Mouse (Mus musculus) embryonic facial prominence, embryonic 12.5 days (tissue): ENCODE results near the gene Ccar1. TPM values are rescaled to one million over a fixed set of nuclear protein-coding genes. Genes with fewer than 3 reads are reported as not detected.

ENCODE experiments used
- ATAC-seq: fragments of 200-750 bp; cut with Nextera tagmentation; 2 replicates; pipeline ENCODE4 v1.8.0; 2017; ENCODE audit not compliant: insufficient number of reproducible peaks, insufficient read depth, low FRiP score, low TSS enrichment
- H3K27ac ChIP-seq: fragments of 300-500 bp; sonication (generic); 2 replicates; pipeline ENCODE4 v1.5.1; 2016; ENCODE audit warnings: mild to moderate bottlenecking
- H3K27me3 ChIP-seq: fragments of 300-500 bp; sonication (generic); 2 replicates; pipeline ENCODE4 v1.6.1; 2016; ENCODE audit warnings: mild to moderate bottlenecking, moderate library complexity
- H3K36me3 ChIP-seq: fragments of 300-500 bp; sonication (generic); 2 replicates; pipeline ENCODE4 v1.6.1; 2016; ENCODE audit warnings: mild to moderate bottlenecking
- H3K4me1 ChIP-seq: fragments of 300-500 bp; sonication (generic); 2 replicates; pipeline ENCODE4 v1.6.1; 2016
- H3K4me2 ChIP-seq: fragments of 300-500 bp; sonication (generic); replicated peaks from 2 replicates; pipeline ENCODE4 v1.6.1; 2016; ENCODE audit warnings: mild to moderate bottlenecking, moderate library complexity
- H3K4me3 ChIP-seq: fragments of 300-500 bp; sonication (generic); 2 replicates; pipeline ENCODE4 v1.5.1; 2016; ENCODE audit warnings: mild to moderate bottlenecking
- H3K9ac ChIP-seq: fragments of 300-500 bp; sonication (generic); 2 replicates; pipeline ENCODE4 v1.6.1; 2016; ENCODE audit warnings: mild to moderate bottlenecking, moderate library complexity
- H3K9me3 ChIP-seq: fragments of 300-500 bp; sonication (generic); 2 replicates; pipeline ENCODE4 v1.6.1; 2016; ENCODE audit warnings: mild to moderate bottlenecking, moderate library complexity
- WGBS: fragments of 180-500 bp; shearing (Covaris S2); methylation state at CpG from one replicate; pipeline ENCODE4 v1.1.7; 2016; 5-methylcytosine and 5-hydroxymethylcytosine counted together
- polyA plus RNA-seq: library from polyadenylated mRNA; unstranded; fragments of >200 nt; fragmentation: Nextera tagmentation; extraction: Ambion mirVana; gene quantifications from 2 replicates; pipeline ENCODE4 v1.2.1, GENCODE M21; 2016

Gene Ccar1
- polyA plus RNA-seq, result 142 and 146 TPM in 2 replicates

GRCm38 (mm10) chr10:62792177-62793090 is at the start of gene Ccar1:
Gene Ccar1, minus strand, starts transcription at chr10:62792286.
- Histone ChIP-seq H3K4me3 (peak within 1 kb of the TSS; percentile 89), H3K36me3 (peaks cover 26% of the 10 kb centered on the region), H3K27ac (peak within 1 kb of the TSS; percentile 97), H3K9me3 (no peaks in the 10 kb centered on the region), H3K4me1 (0 out of 2 replicates have a peak, but pooled peaks cover 6% of the 10 kb centered on the region), H3K9ac (peak within 1 kb of the TSS; percentile 95), H3K4me2 (peak within 1 kb of the TSS; percentile 58), H3K27me3 (no peaks in the 10 kb centered on the region)
- ATAC-seq, result peak; percentile 98
- 3% methylated on average over 55 of the region's 55 CpGs for WGBS

GRCm38 (mm10) chr10:62840687-62841086 is 48.6 kb upstream of the Ccar1 start:
- H3K4me2 ChIP-seq, result no peak overlapping the region
- H3K9me3 ChIP-seq, result no peaks in the 10 kb centered on the region
- H3K27me3 ChIP-seq, result no peaks in the 10 kb centered on the region
- no peak for ATAC-seq
- H3K27ac ChIP-seq, result no peak overlapping the region
- H3K4me3 ChIP-seq, result no peak overlapping the region
- no peak overlapping the region for H3K9ac ChIP-seq
- WGBS, result 91% methylated on average over 7 of the region's 7 CpGs
- peaks cover 31% of the 10 kb centered on the region for H3K36me3 ChIP-seq
- H3K4me1 ChIP-seq, result peaks cover 10% of the 10 kb centered on the region; the same call in 1 of the 2 replicates

GRCm38 (mm10) chr10:62837987-62838386 is 45.9 kb upstream of the Ccar1 start:
- ATAC-seq, result no peak
- WGBS, result 89% methylated on average over 5 of the region's 5 CpGs
- Histone ChIP-seq H3K9me3 (no peaks in the 10 kb centered on the region), H3K27ac (no peak overlapping the region), H3K36me3 (peaks cover 35% of the 10 kb centered on the region), H3K4me3 (no peak overlapping the region), H3K27me3 (no peaks in the 10 kb centered on the region), H3K9ac (no peak overlapping the region), H3K4me1 (no peaks in the 10 kb centered on the region), H3K4me2 (no peak overlapping the region)

DNA sequence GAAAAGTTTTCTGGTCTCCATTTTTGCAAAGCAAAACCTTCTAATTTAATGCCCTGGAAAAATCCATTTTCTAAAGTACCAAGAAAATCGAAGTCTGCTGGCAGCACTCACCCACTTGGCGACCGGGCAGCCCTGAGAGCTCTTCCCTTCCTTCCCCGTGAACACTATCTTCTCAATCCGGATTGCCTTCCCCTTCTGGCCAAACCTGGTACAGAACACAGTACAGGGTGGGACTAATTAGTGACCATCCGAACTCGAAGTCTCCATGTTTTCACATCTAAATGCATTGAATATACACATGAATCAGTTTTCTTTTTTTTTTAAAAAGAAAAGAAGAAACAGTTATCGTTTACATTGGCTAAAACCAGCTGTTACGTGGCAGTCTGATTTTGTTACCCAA is 40.7 kb upstream of the Ccar1 start:
- no peak for ATAC-seq
- Histone ChIP-seq H3K4me2 (no peak overlapping the region), H3K4me3 (no peak overlapping the region), H3K9ac (no peak overlapping the region), H3K27ac (no peak overlapping the region), H3K36me3 (peaks cover 33% of the 10 kb centered on the region), H3K27me3 (no peaks in the 10 kb centered on the region), H3K9me3 (no peaks in the 10 kb centered on the region), H3K4me1 (no peaks in the 10 kb centered on the region)
- WGBS, result 75% methylated on average over 9 of the region's 9 CpGs

DNA sequence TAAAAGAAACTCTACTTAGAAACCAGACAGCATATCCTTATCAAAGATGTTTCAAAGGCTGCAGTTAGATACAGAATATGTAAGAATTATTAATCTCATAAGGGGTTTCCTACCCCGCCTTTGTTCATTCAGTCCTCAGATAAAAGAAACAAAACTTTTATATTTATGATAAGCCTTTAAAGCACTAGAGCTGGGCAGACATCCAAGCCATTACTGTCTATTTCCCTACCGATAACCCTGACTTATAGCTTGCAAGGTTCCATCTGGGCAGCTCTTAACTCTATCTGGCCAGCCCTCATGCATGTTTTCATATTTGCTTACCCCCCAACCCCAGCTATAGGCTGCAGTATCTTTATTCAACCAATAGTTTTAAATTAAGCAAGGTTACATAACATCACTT is 39.5 kb upstream of the Ccar1 start:
- H3K27me3 ChIP-seq, result no peaks in the 10 kb centered on the region
- no peak overlapping the region for H3K9ac ChIP-seq
- 87% methylated on average over 2 of the region's 2 CpGs for WGBS
- no peak overlapping the region for H3K4me2 ChIP-seq
- H3K4me3 ChIP-seq, result no peak overlapping the region
- H3K27ac ChIP-seq, result no peak overlapping the region
- no peak for ATAC-seq
- no peaks in the 10 kb centered on the region for H3K9me3 ChIP-seq
- peaks cover 29% of the 10 kb centered on the region for H3K36me3 ChIP-seq
- H3K4me1 ChIP-seq, result no peaks in the 10 kb centered on the region

DNA sequence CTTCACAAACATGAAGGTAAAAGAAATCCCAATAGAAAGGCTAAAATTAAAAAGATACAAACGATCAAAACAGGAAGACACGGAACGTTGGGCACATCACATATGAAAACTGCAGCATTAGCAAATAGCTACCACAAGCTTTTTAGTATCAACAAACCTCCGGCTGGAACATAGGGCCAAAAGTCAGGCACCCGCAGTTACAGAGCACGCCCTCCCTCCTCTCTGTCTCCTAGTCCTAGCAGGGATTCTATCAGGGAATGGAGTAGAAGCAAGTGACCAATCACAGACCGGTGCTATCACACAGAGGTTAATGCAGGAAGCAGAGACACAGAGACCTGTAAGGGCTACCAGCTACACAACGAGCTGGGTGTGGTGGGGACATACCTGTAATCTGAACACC is 32.4 kb upstream of the Ccar1 start:
- Histone ChIP-seq H3K36me3 (peaks cover 27% of the 10 kb centered on the region), H3K9ac (no peak overlapping the region), H3K9me3 (no peaks in the 10 kb centered on the region), H3K4me1 (no peaks in the 10 kb centered on the region), H3K4me2 (no peak overlapping the region), H3K4me3 (no peak overlapping the region), H3K27ac (no peak overlapping the region), H3K27me3 (no peaks in the 10 kb centered on the region)
- WGBS, result 83% methylated on average over 8 of the region's 8 CpGs
- ATAC-seq, result no peak

- no peaks in the 10 kb centered on the region for H3K27me3 ChIP-seq
- H3K27ac ChIP-seq, result no peak overlapping the region
- H3K9me3 ChIP-seq, result no peaks in the 10 kb centered on the region
- H3K36me3 ChIP-seq, result peaks cover 37% of the 10 kb centered on the region
- no peak overlapping the region for H3K9ac ChIP-seq
- ATAC-seq, result no peak
- no peak overlapping the region for H3K4me3 ChIP-seq
- H3K4me1 ChIP-seq, result no peaks in the 10 kb centered on the region
- H3K4me2 ChIP-seq, result no peak overlapping the region
- WGBS, result 70% methylated on average over 4 of the region's 4 CpGs
Observed at GRCm38 (mm10) chr10:62823431-62823830, 31.3 kb upstream of the Ccar1 start.

GRCm38 (mm10) chr10:62810010-62810409 is 17.9 kb upstream of the Ccar1 start:
- no peaks in the 10 kb centered on the region for H3K9me3 ChIP-seq
- peaks cover 27% of the 10 kb centered on the region for H3K36me3 ChIP-seq
- no peak overlapping the region for H3K4me3 ChIP-seq
- no peak for ATAC-seq
- no peak overlapping the region for H3K27ac ChIP-seq
- no peak overlapping the region for H3K4me2 ChIP-seq
- no peaks in the 10 kb centered on the region for H3K4me1 ChIP-seq
- H3K9ac ChIP-seq, result no peak overlapping the region
- no peaks in the 10 kb centered on the region for H3K27me3 ChIP-seq
- WGBS, result 84% methylated on average over 4 of the region's 4 CpGs

GRCm38 (mm10) chr10:62808766-62809165 is 16.7 kb upstream of the Ccar1 start:
- 92% methylated on average over 2 of the region's 2 CpGs for whole genome bisulfite sequencing
- Histone ChIP-seq H3K9me3 (no peaks in the 10 kb centered on the region), H3K27me3 (no peaks in the 10 kb centered on the region), H3K9ac (no peak overlapping the region), H3K36me3 (peaks cover 15% of the 10 kb centered on the region), H3K4me3 (no peak overlapping the region), H3K4me1 (no peaks in the 10 kb centered on the region), H3K27ac (no peak overlapping the region), H3K4me2 (no peak overlapping the region)
- ATAC-seq, result no peak

DNA sequence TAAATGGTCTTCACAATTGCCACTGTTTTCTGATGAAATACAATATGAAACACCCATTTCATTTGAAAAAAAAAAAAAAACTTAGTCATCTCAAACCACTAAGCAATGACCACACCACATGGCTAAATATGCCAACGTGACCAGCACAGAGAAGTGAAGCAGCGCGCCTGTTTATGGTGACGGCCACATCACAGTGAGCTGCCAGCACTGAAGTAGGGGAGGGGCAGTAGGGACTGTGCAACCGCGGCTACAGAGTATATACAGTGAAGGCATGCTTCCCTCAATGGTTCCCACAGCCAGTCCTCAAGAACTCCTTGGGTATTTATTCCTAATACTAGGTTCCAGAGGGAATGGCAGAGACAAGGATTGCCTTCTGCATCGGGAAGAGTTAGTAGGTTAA is 16.2 kb upstream of the Ccar1 start:
- Histone ChIP-seq H3K4me1 (no peaks in the 10 kb centered on the region), H3K27ac (no peak overlapping the region), H3K27me3 (no peaks in the 10 kb centered on the region), H3K9me3 (no peaks in the 10 kb centered on the region), H3K4me2 (no peak overlapping the region), H3K4me3 (no peak overlapping the region), H3K9ac (no peak overlapping the region), H3K36me3 (peaks cover 10% of the 10 kb centered on the region)
- WGBS, result 95% methylated on average over 7 of the region's 7 CpGs
- ATAC-seq, result no peak

DNA sequence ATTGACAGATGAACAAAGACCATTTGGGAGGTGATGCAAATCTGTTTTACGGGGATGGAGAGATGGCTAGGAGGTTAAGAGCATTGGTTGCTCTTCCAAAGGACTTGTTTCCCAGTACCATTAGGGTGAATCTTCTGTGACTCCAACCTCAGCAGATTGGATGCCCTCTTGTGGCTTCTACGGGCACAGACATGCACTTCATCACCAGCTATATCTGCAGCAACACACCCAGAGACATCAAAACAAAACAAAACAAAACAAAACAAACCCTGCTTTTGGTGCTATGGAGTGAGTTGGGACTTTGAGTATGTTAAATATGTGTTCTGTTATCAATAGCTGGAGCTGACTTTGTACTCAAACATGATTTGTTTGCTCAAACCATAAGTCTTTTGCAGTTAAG is 12.0 kb upstream of the Ccar1 start:
- ATAC-seq, result no peak
- Histone ChIP-seq H3K4me1 (no peaks in the 10 kb centered on the region), H3K9me3 (no peaks in the 10 kb centered on the region), H3K36me3 (no peaks in the 10 kb centered on the region), H3K4me2 (no peak overlapping the region), H3K4me3 (no peak overlapping the region), H3K9ac (no peak overlapping the region), H3K27ac (no peak overlapping the region), H3K27me3 (no peaks in the 10 kb centered on the region)
- WGBS, result 94% methylated on average over 2 of the region's 2 CpGs

- Histone ChIP-seq H3K27me3 (no peaks in the 10 kb centered on the region), H3K4me2 (no peak overlapping the region), H3K4me3 (no peak overlapping the region), H3K9ac (no peak overlapping the region), H3K36me3 (no peaks in the 10 kb centered on the region), H3K27ac (no peak overlapping the region), H3K9me3 (no peaks in the 10 kb centered on the region), H3K4me1 (no peaks in the 10 kb centered on the region)
- WGBS, result 96% methylated on average over 2 of the region's 2 CpGs
- no peak for ATAC-seq
Observed at GRCm38 (mm10) chr10:62803296-62803695, 11.2 kb upstream of the Ccar1 start.
